Mouse (Mus musculus) G1E (cell line): ENCODE data around the gene Nrbf2.

Source experiments
- CTCF ChIP-seq: IDR thresholded peaks from 2 replicates; pipeline ENCODE4 v1.5.1; 2012; ENCODE audit warnings: low read depth, low read length, inconsistent platforms, mixed read lengths
- GATA1 ChIP-seq: IDR thresholded peaks from 2 replicates; pipeline ENCODE4 v1.6.1; 2012; ENCODE audit warnings: borderline replicate concordance, low read length, inconsistent platforms, mixed read lengths
- GATA2 ChIP-seq: IDR thresholded peaks from 2 replicates; pipeline ENCODE4 v1.6.1; 2012; ENCODE audit warnings: low read depth, low read length, inconsistent platforms, borderline replicate concordance
- POLR2AphosphoS5 ChIP-seq: IDR thresholded peaks from 2 replicates; pipeline ENCODE4 v1.6.1; 2012; ENCODE audit warnings: low read depth, low read length, inconsistent platforms; ENCODE audit not compliant: insufficient replicate concordance
- TAL1 ChIP-seq: conservative IDR thresholded peaks from 2 replicates; pipeline ENCODE4 v1.6.1; 2012; ENCODE audit warnings: low read depth, low read length, inconsistent platforms, mixed read lengths

- TF ChIP-seq CTCF (no peak), GATA1 (no peak), TAL1 (no peak), POLR2AphosphoS5 (no peak), GATA2 (no peak)
Measured at GRCm38 (mm10) chr10:67320207-67320859, 35.2 kb upstream of the Nrbf2 start.
